Mouse (Mus musculus): ENCODE results near the gene Fbxo34.

GRCm38 (mm10) chr14:47402735-47403134, 47.5 kb upstream of the Fbxo34 start:
- no peak for TF ChIP-seq CTCF (IDR thresholded peaks at IDR 0.05; ENCODE audit: borderline replicate concordance, control insufficient read depth, extremely low read depth, insufficient read depth, low read length, poor library complexity)
- no peak for TF ChIP-seq POLR2A (IDR thresholded peaks at IDR 0.05; ENCODE audit: control insufficient read depth, extremely low read depth, insufficient read depth, low read length, poor library complexity)
